Mouse (Mus musculus): Measurements from ENCODE around the gene Cars2.
"Not testable (repeated sequence)": the region's sequence is repeated elsewhere in the genome, so short reads cannot be mapped to it uniquely, and the experiment has no call there.

Cars2 gene

GRCm38 (mm10) chr8:11475876-11476275 is 74.7 kb downstream of the Cars2 start:
- DNase-seq (ENCODE audit: low read depth, low spot score) = no peak

- DNase-seq (ENCODE audit: low read depth, low spot score) = no peak
Observed at GRCm38 (mm10) chr8:11475397-11475796, 75.2 kb downstream of the Cars2 start.

DNA sequence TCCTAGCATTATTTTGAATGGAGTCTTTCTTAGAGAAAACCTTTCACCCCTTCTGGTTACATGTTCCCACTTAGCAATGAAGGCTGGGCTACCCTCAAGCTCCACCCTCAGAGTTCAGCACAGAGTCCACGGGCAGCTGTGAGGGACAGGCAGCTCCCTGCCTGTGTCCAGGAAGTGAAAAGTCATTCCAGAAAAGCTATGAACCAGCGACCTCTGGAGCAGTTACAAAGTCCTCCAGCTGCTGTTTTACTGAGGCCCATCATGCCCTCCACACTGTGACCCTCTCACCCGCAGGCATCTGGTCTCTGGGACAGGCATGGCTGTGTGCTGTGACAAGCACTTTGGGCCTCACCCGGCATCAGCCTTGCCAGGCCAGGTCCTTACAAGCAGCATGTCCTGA is 77.5 kb downstream of the Cars2 start:
- no peak for DNase-seq (ENCODE audit: low read depth, low spot score)

DNA sequence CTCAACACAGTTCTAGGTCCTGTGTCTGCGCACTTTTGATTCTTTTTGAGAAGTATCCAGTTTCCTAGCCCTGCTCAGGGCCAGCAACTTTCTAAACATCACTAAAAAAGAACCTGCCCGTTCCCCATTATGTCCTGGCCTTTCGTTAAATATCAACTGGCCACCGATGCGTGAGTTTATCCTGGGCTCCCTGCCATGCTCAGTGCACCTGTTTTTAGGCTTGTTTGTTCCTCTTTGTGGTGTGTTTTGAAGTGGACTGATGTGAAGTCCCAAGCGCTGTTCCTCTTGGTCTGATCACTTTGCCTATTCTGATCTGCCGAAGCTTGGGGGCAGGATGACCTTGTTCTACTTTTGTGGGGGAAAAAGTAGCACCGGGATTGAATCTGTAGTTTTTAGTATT is 79.3 kb downstream of the Cars2 start:
- DNase-seq (ENCODE audit: low read depth, low spot score) = no peak

DNA sequence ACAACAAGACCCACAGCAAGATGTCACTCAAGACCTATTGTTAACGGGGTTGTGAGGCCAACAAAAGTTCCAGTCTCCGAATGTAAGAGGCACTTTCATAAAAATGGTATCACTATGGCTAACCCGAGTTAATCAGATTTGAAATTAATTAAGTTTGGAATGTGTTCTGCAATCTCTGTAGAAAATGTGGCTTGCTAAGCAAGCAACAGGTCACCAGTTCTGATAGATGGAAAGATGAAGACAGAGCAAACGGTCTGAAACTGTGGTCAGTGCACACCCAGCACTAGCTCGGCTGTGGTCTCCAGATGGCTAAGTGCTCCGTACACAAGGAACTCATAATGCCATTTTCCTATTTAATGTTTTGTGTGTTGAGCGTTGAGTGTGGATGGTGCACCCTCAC is 79.9 kb downstream of the Cars2 start:
- DNase-seq (ENCODE audit: low read depth, low spot score) = no peak

DNA sequence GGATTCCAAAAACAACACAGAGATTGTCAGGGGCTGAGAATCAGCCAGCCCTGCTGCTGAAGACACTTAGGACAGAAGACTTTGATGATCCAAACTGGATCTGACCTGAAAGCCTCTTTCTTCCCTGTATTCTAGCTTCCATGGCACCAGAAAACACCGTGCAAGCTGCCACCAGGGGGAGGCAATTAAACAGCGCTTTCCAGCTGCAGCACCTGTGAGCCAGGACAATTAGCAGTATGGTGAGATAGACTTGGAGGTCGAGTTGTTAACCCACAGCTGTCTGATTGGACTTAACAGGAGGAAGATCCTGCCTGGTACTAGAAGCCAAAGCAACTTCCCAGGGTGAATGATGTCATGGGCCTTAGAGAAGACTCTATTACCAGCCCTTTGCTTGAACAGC is 81.5 kb downstream of the Cars2 start:
- no peak for DNase-seq (ENCODE audit: low read depth, low spot score)

GRCm38 (mm10) chr8:11466528-11466927 is 84.1 kb downstream of the Cars2 start:
- DNase-seq (ENCODE audit: low read depth, low spot score) = not testable (repeated sequence)

DNA sequence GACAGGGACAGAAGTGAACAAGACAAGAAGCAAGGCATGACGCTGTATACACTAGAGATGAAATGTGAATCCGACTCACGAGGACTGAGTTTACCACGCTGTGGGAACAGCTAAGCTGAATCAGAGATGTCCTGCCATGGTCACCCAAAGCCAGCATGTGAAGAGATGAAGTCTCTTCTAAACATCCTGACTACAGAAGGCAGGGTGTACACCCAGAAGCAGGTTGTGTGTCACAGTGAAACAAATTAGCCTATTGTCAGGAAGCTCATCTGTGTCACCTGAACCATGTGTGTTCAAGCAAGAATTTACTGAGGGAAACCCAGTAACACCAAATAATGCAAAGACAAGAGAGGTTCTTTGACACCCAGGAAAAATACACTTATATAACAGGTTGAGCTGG is 85.0 kb downstream of the Cars2 start:
- no peak for DNase-seq (ENCODE audit: low read depth, low spot score)

- DNase-seq (ENCODE audit: low read depth, low spot score) = no peak
Observed at GRCm38 (mm10) chr8:11464707-11464964, 85.9 kb downstream of the Cars2 start.
